Mouse (Mus musculus) forebrain, embryonic 13.5 days (tissue): ENCODE data around the gene Uimc1. TPM values are rescaled to one million over a fixed set of nuclear protein-coding genes. Genes with fewer than 3 reads are reported as not detected.
A peak's percentile ranks its signal among the peaks of the same experiment; 100 is the strongest.

Experiments used
- ATAC-seq: fragments of 200-750 bp; cut with Nextera tagmentation; 2 replicates; pipeline ENCODE4 v1.8.0; 2017
- H3K27ac ChIP-seq: fragments of 300-500 bp; sonication (generic); 2 replicates; pipeline ENCODE4 v1.5.1; 2015; ENCODE audit warnings: inconsistent platforms, mild to moderate bottlenecking, moderate library complexity
- H3K27me3 ChIP-seq: fragments of 300-500 bp; sonication (generic); 2 replicates; pipeline ENCODE4 v1.6.1; 2015; ENCODE audit warnings: mild to moderate bottlenecking, inconsistent platforms
- H3K36me3 ChIP-seq: fragments of 300-500 bp; sonication (generic); 2 replicates; pipeline ENCODE4 v1.6.1; 2015; ENCODE audit warnings: mild to moderate bottlenecking, inconsistent platforms; ENCODE audit not compliant: poor library complexity, severe bottlenecking
- H3K4me1 ChIP-seq: fragments of 300-500 bp; sonication (generic); 2 replicates; pipeline ENCODE4 v1.6.1; 2015; ENCODE audit warnings: inconsistent platforms
- H3K4me2 ChIP-seq: fragments of 300-500 bp; sonication (generic); 2 replicates; pipeline ENCODE4 v1.6.1; 2015; ENCODE audit warnings: inconsistent platforms, mild to moderate bottlenecking, moderate library complexity
- H3K4me3 ChIP-seq: fragments of 300-500 bp; sonication (generic); 2 replicates; pipeline ENCODE4 v1.5.1; 2015; ENCODE audit warnings: mild to moderate bottlenecking, inconsistent platforms
- H3K9ac ChIP-seq: fragments of 300-500 bp; sonication (generic); 2 replicates; pipeline ENCODE4 v1.6.1; 2015; ENCODE audit warnings: mild to moderate bottlenecking, inconsistent platforms
- H3K9me3 ChIP-seq: fragments of 300-500 bp; sonication (generic); replicated peaks from 2 replicates; pipeline ENCODE4 v1.6.1; 2016; ENCODE audit warnings: inconsistent platforms
- WGBS: fragments of 180-500 bp; shearing (Covaris S2); methylation state at CpG from one replicate; pipeline ENCODE4 v1.1.7; 2015; 5-methylcytosine and 5-hydroxymethylcytosine counted together
- polyA plus RNA-seq: library from polyadenylated mRNA; unstranded; fragments of >200 nt; fragmentation: Nextera tagmentation; extraction: Ambion mirVana; gene quantifications from 2 replicates; pipeline ENCODE4 v1.2.1, GENCODE M21; 2015

Gene Uimc1
- 24.3 and 24.6 TPM in 2 replicates for polyA plus RNA-seq

DNA sequence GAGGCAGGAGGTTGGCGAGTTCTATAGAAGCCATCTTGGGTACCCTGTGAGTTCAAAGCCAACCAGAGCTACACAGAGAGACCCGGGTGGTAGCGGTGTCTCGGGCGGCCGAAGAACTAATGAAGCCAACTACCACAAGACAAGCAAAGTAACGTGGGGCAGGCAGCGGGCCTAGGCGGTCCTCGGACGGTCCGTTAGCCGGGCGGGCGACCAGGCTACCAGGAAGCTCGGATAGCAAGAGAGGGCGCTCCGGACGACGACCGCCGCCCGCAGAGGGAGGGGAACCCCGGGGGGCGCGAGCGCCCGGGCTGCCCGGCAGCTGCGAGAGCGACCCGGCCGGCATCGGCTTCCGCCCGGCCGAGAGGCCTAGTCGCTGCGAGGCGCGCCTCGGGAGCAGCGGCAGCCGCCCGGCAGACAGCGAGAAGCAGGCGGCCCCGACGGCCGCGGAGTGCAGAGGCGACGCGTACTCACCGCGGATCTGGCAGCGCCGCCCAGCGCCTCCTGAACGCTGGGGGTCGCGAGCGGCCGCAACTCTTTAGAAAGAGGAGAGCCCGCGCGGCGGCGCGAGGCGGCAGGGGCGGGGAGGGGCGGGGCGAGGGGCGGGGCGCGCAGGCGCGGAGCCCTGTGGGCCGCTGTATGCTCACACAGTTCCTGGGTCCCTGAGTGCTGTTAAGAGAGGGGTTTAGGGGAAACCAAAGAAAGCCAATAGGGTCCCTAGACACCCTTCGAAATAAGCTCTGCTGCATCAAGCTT is at the start of gene Uimc1:
TSS of gene Uimc1 (minus strand) at position 575 of the 753 bp plus-strand sequence.
- Histone ChIP-seq H3K27ac (peak within 1 kb of the TSS; percentile 91), H3K9me3 (no peaks in the 10 kb centered on the region), H3K9ac (peak within 1 kb of the TSS; percentile 91), H3K27me3 (no peaks in the 10 kb centered on the region), H3K4me3 (peak within 1 kb of the TSS; percentile 78), H3K36me3 (no peaks in the 10 kb centered on the region), H3K4me2 (peak within 1 kb of the TSS; percentile 60), H3K4me1 (peaks cover 8% of the 10 kb centered on the region)
- ATAC-seq: peak; percentile 96
- under 1% methylated on average over 72 of the region's 81 CpGs for WGBS

DNA sequence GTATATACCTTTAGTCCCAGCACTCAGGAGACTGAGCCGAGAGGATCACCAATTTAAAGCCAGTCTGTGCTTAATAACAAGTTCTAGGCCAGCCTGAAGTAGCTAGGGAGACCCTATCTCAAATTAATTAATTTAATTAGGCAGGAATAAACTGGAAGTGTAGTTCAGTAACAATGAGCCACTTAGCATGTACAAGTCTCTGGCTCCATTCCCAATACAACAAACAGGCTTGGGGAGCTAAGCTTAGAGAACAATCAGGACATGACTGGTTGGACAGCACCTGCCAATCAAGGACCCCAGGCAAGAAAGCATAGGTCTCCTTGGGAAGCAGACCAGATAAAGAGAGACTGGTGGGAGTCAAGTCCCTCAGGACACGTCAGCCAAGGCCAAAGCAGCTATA is 40.2 kb upstream of the Uimc1 start:
- 40% methylated on average over 2 of the region's 2 CpGs for WGBS
- no peak overlapping the region for H3K4me3 ChIP-seq
- no peak for ATAC-seq

DNA sequence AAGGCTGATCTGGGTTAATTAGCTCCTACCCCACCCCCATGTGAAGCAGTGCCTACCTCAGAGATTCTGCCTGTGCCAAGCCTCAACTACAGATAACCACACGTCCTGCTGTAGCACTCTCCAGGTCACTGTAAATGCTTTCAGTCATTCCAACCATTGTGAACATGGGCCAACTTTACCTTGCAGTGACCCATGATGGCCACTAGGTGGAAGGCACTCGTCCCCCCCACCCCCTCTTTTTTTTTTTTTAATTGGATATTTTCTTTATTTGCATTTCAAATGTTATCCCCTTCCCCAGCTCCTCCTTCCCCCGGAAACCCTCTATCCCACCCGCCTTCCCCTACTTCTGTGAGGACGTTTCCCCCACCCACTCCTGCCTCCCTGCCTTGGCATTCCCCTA is 35.3 kb upstream of the Uimc1 start:
- WGBS: 7% methylated on average over 5 of the region's 5 CpGs
- no peaks in the 10 kb centered on the region for H3K27me3 ChIP-seq
- no peaks in the 10 kb centered on the region for H3K9me3 ChIP-seq
- peaks cover 42% of the 10 kb centered on the region for H3K36me3 ChIP-seq
- H3K9ac ChIP-seq: no peak overlapping the region
- ATAC-seq: no peak
- H3K4me1 ChIP-seq: peaks cover 6% of the 10 kb centered on the region; the same call in 1 of the 2 replicates
- no peak overlapping the region for H3K4me3 ChIP-seq
- H3K27ac ChIP-seq: no peak overlapping the region
- H3K4me2 ChIP-seq: no peak overlapping the region

More for the DNA sequence above, 40.2 kb upstream of the Uimc1 start:
- Histone ChIP-seq H3K27ac (no peak overlapping the region), H3K4me1 (peaks cover 5% of the 10 kb centered on the region; the same call in 1 of the 2 replicates), H3K27me3 (no peaks in the 10 kb centered on the region), H3K9me3 (no peaks in the 10 kb centered on the region), H3K36me3 (no peaks in the 10 kb centered on the region), H3K4me2 (no peak overlapping the region), H3K9ac (no peak overlapping the region)

GRCm38 (mm10) chr13:55133448-55133847 is 33.3 kb upstream of the Uimc1 start, which contains the start of gene Gm17617:
Gene Gm17617 (minus strand): TSS chr13:55133548.
- Histone ChIP-seq H3K4me3 (no peak within 1 kb of the TSS), H3K9me3 (no peaks in the 10 kb centered on the region), H3K9ac (no peak within 1 kb of the TSS), H3K36me3 (peaks cover 59% of the 10 kb centered on the region), H3K4me2 (no peak within 1 kb of the TSS), H3K27ac (no peak within 1 kb of the TSS), H3K4me1 (0 out of 2 replicates have a peak, but pooled peaks cover 4% of the 10 kb centered on the region), H3K27me3 (no peaks in the 10 kb centered on the region)
- 96% methylated on average over 2 of the region's 2 CpGs for WGBS
- ATAC-seq: no peak

DNA sequence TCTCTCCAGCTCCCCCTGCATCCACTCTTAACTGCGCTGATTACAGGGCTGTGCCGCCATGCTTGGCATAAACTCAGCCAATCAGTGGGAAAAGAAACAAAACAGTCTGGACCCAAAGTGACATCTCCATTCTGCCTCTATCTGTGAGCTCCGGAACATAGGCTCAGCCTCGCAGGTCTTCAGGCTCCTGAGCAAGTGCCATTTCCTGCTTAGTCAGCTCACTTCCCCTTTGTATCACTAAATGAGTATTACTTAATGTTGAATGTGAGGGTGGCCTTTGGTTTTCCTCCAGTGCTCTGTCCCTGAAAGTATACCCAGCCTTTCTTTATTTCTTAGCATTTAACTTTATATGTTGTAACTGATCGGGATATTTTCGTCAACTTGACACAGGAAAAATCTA is 24.8 kb upstream of the Uimc1 start:
- no peak overlapping the region for H3K27ac ChIP-seq
- no peak overlapping the region for H3K4me2 ChIP-seq
- H3K9ac ChIP-seq: no peak overlapping the region
- H3K27me3 ChIP-seq: no peaks in the 10 kb centered on the region
- H3K9me3 ChIP-seq: no peaks in the 10 kb centered on the region
- no peaks in the 10 kb centered on the region for H3K4me1 ChIP-seq
- H3K36me3 ChIP-seq: peaks cover 64% of the 10 kb centered on the region
- ATAC-seq: no peak
- H3K4me3 ChIP-seq: no peak overlapping the region
- WGBS: 93% methylated on average over 6 of the region's 6 CpGs

GRCm38 (mm10) chr13:55114375-55114774 is 14.3 kb upstream of the Uimc1 start:
- H3K27ac ChIP-seq: no peak overlapping the region
- H3K9me3 ChIP-seq: no peaks in the 10 kb centered on the region
- no peaks in the 10 kb centered on the region for H3K27me3 ChIP-seq
- no peak overlapping the region for H3K4me3 ChIP-seq
- no peak for ATAC-seq
- H3K4me2 ChIP-seq: no peak overlapping the region
- peaks cover 55% of the 10 kb centered on the region for H3K36me3 ChIP-seq
- H3K4me1 ChIP-seq: no peaks in the 10 kb centered on the region
- H3K9ac ChIP-seq: no peak overlapping the region
- 87% methylated on average over 6 of the region's 6 CpGs for WGBS

DNA sequence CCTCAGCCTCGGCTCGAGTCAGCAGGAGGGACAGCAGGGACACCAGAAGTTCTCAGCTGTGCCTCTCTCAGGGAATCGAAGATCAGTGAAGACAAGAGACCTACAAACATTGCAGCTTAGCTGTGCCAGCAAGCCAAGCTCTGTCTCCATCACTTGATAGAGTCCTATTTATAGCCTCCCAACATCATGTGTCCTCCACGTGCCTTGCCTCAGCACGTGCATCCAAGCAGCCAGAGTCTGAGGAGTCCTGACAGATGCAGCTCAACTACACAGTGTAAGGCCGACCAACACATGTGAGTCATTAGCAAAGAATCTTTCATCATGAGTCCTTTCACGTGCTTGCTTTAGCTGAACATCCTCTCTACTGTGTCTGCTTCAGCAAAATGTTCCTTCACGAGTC is 7.6 kb upstream of the Uimc1 start:
- Histone ChIP-seq H3K27me3 (no peaks in the 10 kb centered on the region), H3K4me3 (no peak overlapping the region), H3K4me2 (no peak overlapping the region), H3K4me1 (peaks cover 13% of the 10 kb centered on the region), H3K9me3 (no peaks in the 10 kb centered on the region), H3K9ac (no peak overlapping the region), H3K36me3 (peaks cover 21% of the 10 kb centered on the region), H3K27ac (no peak overlapping the region)
- WGBS: 94% methylated on average over 8 of the region's 8 CpGs
- no peak for ATAC-seq

GRCm38 (mm10) chr13:55107116-55107515 is 7.0 kb upstream of the Uimc1 start:
- Histone ChIP-seq H3K9ac (no peak overlapping the region), H3K4me2 (no peak overlapping the region), H3K9me3 (no peaks in the 10 kb centered on the region), H3K4me3 (no peak overlapping the region), H3K27me3 (no peaks in the 10 kb centered on the region), H3K27ac (no peak overlapping the region), H3K4me1 (peaks cover 13% of the 10 kb centered on the region), H3K36me3 (peaks cover 21% of the 10 kb centered on the region)
- 94% methylated on average over 4 of the region's 4 CpGs for WGBS
- ATAC-seq: no peak

- no peak for ATAC-seq
- H3K4me1 ChIP-seq: peaks cover 13% of the 10 kb centered on the region
- peak overlapping the region; percentile 89 for H3K4me3 ChIP-seq
- H3K36me3 ChIP-seq: peaks cover 21% of the 10 kb centered on the region
- peak overlapping the region; percentile 89 for H3K4me2 ChIP-seq
- no peak overlapping the region for H3K27ac ChIP-seq
- no peaks in the 10 kb centered on the region for H3K27me3 ChIP-seq
- no peaks in the 10 kb centered on the region for H3K9me3 ChIP-seq
- H3K9ac ChIP-seq: peak overlapping the region; percentile 95
- 18% methylated on average over 8 of the region's 8 CpGs for WGBS
These were observed 6.0 kb upstream of the Uimc1 start for GRCm38 (mm10) chr13:55105953-55106691.

- no peaks in the 10 kb centered on the region for H3K9me3 ChIP-seq
- H3K4me1 ChIP-seq: peaks cover 13% of the 10 kb centered on the region
- H3K27ac ChIP-seq: peak within 1 kb of the TSS; percentile 81
- peak within 1 kb of the TSS; percentile 95 for H3K9ac ChIP-seq
- peak within 1 kb of the TSS; percentile 89 for H3K4me3 ChIP-seq
- WGBS: 1% methylated on average over 65 of the region's 66 CpGs
- no peaks in the 10 kb centered on the region for H3K27me3 ChIP-seq
- H3K4me2 ChIP-seq: peak within 1 kb of the TSS; percentile 89
- peaks cover 21% of the 10 kb centered on the region for H3K36me3 ChIP-seq
- peak; percentile 94 for ATAC-seq
These were observed 5.2 kb upstream of the Uimc1 start, which contains the start of gene Zfp346 for GRCm38 (mm10) chr13:55105045-55105952. Gene Zfp346 (plus strand): TSS chr13:55105311.

GRCm38 (mm10) chr13:55103351-55103750 is 3.3 kb upstream of the Uimc1 start:
- no peak overlapping the region for H3K27ac ChIP-seq
- H3K4me1 ChIP-seq: peaks cover 21% of the 10 kb centered on the region
- H3K4me2 ChIP-seq: no peak overlapping the region
- no peaks in the 10 kb centered on the region for H3K9me3 ChIP-seq
- H3K27me3 ChIP-seq: no peaks in the 10 kb centered on the region
- no peak overlapping the region for H3K9ac ChIP-seq
- H3K4me3 ChIP-seq: no peak overlapping the region
- H3K36me3 ChIP-seq: peaks cover 12% of the 10 kb centered on the region
- 75% methylated on average over 2 of the region's 2 CpGs for WGBS
- no peak for ATAC-seq
